Mouse (Mus musculus): ENCODE measurements around the gene Cd63. TPM values are rescaled to one million over a fixed set of nuclear protein-coding genes. Genes with fewer than 3 reads are reported as not detected.

Gene Cd63
- polyA plus RNA-seq, 1 experiment from 2014 or later, result 324 TPM

GRCm38 (mm10) chr10:128923013-128923691 is 22.4 kb downstream of the Cd63 start:
- ATAC-seq (replicated peaks; ENCODE audit: insufficient number of reproducible peaks, low FRiP score, low TSS enrichment, low read depth) (peak; percentile 92), DNase-seq (ENCODE audit: low spot score) (peak; percentile 91)
- no peaks in the 10 kb centered on the region for H3K27me3 ChIP-seq (ENCODE audit: control insufficient read depth, insufficient read depth, low read length)
- WGBS, result under 1% methylated on average over 42 of the region's 42 CpGs
- H3K9me3 ChIP-seq (replicated peaks; ENCODE audit: control insufficient read depth, low read length), result no peaks in the 10 kb centered on the region
- H3K4me3 ChIP-seq (ENCODE audit: low read depth, low read length), result peak overlapping the region; percentile 86
- H3K4me1 ChIP-seq (ENCODE audit: control insufficient read depth, insufficient read depth, low read length), result no peaks in the 10 kb centered on the region; the same call in 1 of the 2 replicates
- peak overlapping the region; percentile 69 for H3K4me2 ChIP-seq (ENCODE audit: low read depth, low read length)
- H3K9ac ChIP-seq (replicated peaks; ENCODE audit: low read length), result peak overlapping the region; percentile 73
- peak overlapping the region; percentile 54 for H3K27ac ChIP-seq (replicated peaks; ENCODE audit: low read depth, low read length)
- H3K36me3 ChIP-seq (replicated peaks; ENCODE audit: control insufficient read depth, insufficient read depth, low read depth, low read length), result no peaks in the 10 kb centered on the region; the same call in 1 of the 2 replicates

- Histone ChIP-seq H3K4me2 (ENCODE audit: low read depth, low read length) (peak within 1 kb of the TSS; percentile 69), H3K4me3 (ENCODE audit: low read depth, low read length) (peak within 1 kb of the TSS; percentile 86), H3K9me3 (replicated peaks; ENCODE audit: control insufficient read depth, low read length) (no peaks in the 10 kb centered on the region), H3K27ac (replicated peaks; ENCODE audit: low read depth, low read length) (peak within 1 kb of the TSS; percentile 54), H3K36me3 (replicated peaks; ENCODE audit: control insufficient read depth, insufficient read depth, low read depth, low read length) (no peaks in the 10 kb centered on the region), H3K4me1 (ENCODE audit: control insufficient read depth, insufficient read depth, low read length) (no peaks in the 10 kb centered on the region; the same call in 1 of the 2 replicates), H3K27me3 (ENCODE audit: control insufficient read depth, insufficient read depth, low read length) (no peaks in the 10 kb centered on the region; the same call in 1 of the 2 replicates), H3K9ac (replicated peaks; ENCODE audit: low read length) (peak within 1 kb of the TSS; percentile 73)
- 71% methylated on average over 9 of the region's 9 CpGs for WGBS
- ATAC-seq (replicated peaks; ENCODE audit: insufficient number of reproducible peaks, low FRiP score, low TSS enrichment, low read depth) (no peak), DNase-seq (ENCODE audit: low spot score) (no peak)
Measured at GRCm38 (mm10) chr10:128923935-128924334, 23.1 kb downstream of the Cd63 start, which contains the start of gene Bloc1s1. Bloc1s1 (minus strand) TSS chr10:128924035.

GRCm38 (mm10) chr10:128928356-128928755 is 27.6 kb downstream of the Cd63 start:
- Histone ChIP-seq H3K36me3 (replicated peaks; ENCODE audit: control insufficient read depth, insufficient read depth, low read depth, low read length) (no peaks in the 10 kb centered on the region), H3K4me1 (ENCODE audit: control insufficient read depth, insufficient read depth, low read length) (no peaks in the 10 kb centered on the region), H3K27ac (replicated peaks; ENCODE audit: low read depth, low read length) (no peak overlapping the region), H3K9me3 (replicated peaks; ENCODE audit: control insufficient read depth, low read length) (no peaks in the 10 kb centered on the region), H3K4me2 (ENCODE audit: low read depth, low read length) (no peak overlapping the region), H3K4me3 (ENCODE audit: low read depth, low read length) (no peak overlapping the region), H3K9ac (replicated peaks; ENCODE audit: low read length) (no peak overlapping the region), H3K27me3 (ENCODE audit: control insufficient read depth, insufficient read depth, low read length) (peaks cover 4% of the 10 kb centered on the region)
- ATAC-seq (replicated peaks; ENCODE audit: insufficient number of reproducible peaks, low FRiP score, low TSS enrichment, low read depth) (no peak), DNase-seq (ENCODE audit: low spot score) (no peak)
- WGBS, result 35% methylated on average over 4 of the region's 4 CpGs

- ATAC-seq (replicated peaks; ENCODE audit: insufficient number of reproducible peaks, low FRiP score, low TSS enrichment, low read depth), result no peak
- WGBS, result 72% methylated on average over 7 of the region's 7 CpGs
- no peak overlapping the region for H3K4me3 ChIP-seq (ENCODE audit: low read depth, low read length)
- no peak overlapping the region for H3K9ac ChIP-seq (replicated peaks; ENCODE audit: low read length)
- no peaks in the 10 kb centered on the region for H3K9me3 ChIP-seq (replicated peaks; ENCODE audit: control insufficient read depth, low read length)
- H3K27ac ChIP-seq (replicated peaks; ENCODE audit: low read depth, low read length), result no peak overlapping the region
- H3K36me3 ChIP-seq (replicated peaks; ENCODE audit: control insufficient read depth, insufficient read depth, low read depth, low read length), result no peaks in the 10 kb centered on the region
- H3K4me2 ChIP-seq (ENCODE audit: low read depth, low read length), result no peak overlapping the region
- peaks cover 18% of the 10 kb centered on the region for H3K27me3 ChIP-seq (ENCODE audit: control insufficient read depth, insufficient read depth, low read length)
- H3K4me1 ChIP-seq (ENCODE audit: control insufficient read depth, insufficient read depth, low read length), result no peaks in the 10 kb centered on the region; the same call in 1 of the 2 replicates
- no peak for DNase-seq (ENCODE audit: low spot score)
Measured at GRCm38 (mm10) chr10:128929638-128930378, 29.0 kb downstream of the Cd63 start.

- H3K27me3 ChIP-seq (ENCODE audit: control insufficient read depth, insufficient read depth, low read length), result peaks cover 26% of the 10 kb centered on the region
- ATAC-seq (replicated peaks; ENCODE audit: insufficient number of reproducible peaks, low FRiP score, low TSS enrichment, low read depth), result no peak
Measured at GRCm38 (mm10) chr10:128931441-128931840, 30.7 kb downstream of the Cd63 start.

GRCm38 (mm10) chr10:128933574-128933973 is 32.8 kb downstream of the Cd63 start, which contains the start of gene Itga7:
Itga7 (plus strand) TSS chr10:128933818.
- WGBS, result 2% methylated on average over 26 of the region's 26 CpGs
- H3K27me3 ChIP-seq (ENCODE audit: control insufficient read depth, insufficient read depth, low read length), result peaks cover 26% of the 10 kb centered on the region
- H3K4me1 ChIP-seq (ENCODE audit: control insufficient read depth, insufficient read depth, low read length), result no peaks in the 10 kb centered on the region; the same call in 1 of the 2 replicates

More at GRCm38 (mm10) chr10:128931441-128931840, 30.7 kb downstream of the Cd63 start:
- H3K4me2 ChIP-seq (ENCODE audit: low read depth, low read length), result no peak overlapping the region
- no peak overlapping the region for H3K27ac ChIP-seq (replicated peaks; ENCODE audit: low read depth, low read length)
- H3K9ac ChIP-seq (replicated peaks; ENCODE audit: low read length), result no peak overlapping the region
- DNase-seq (ENCODE audit: low spot score), result no peak
- no peaks in the 10 kb centered on the region for H3K9me3 ChIP-seq (replicated peaks; ENCODE audit: control insufficient read depth, low read length)
- no peaks in the 10 kb centered on the region; the same call in 1 of the 2 replicates for H3K4me1 ChIP-seq (ENCODE audit: control insufficient read depth, insufficient read depth, low read length)
- WGBS, result 65% methylated on average over 2 of the region's 2 CpGs
- no peak overlapping the region for H3K4me3 ChIP-seq (ENCODE audit: low read depth, low read length)
- H3K36me3 ChIP-seq (replicated peaks; ENCODE audit: control insufficient read depth, insufficient read depth, low read depth, low read length), result no peaks in the 10 kb centered on the region

GRCm38 (mm10) chr10:128933976-128934721 is 33.4 kb downstream of the Cd63 start:
- WGBS, result 3% methylated on average over 21 of the region's 21 CpGs

More at GRCm38 (mm10) chr10:128933574-128933973, 32.8 kb downstream of the Cd63 start, which contains the start of gene Itga7:
- no peaks in the 10 kb centered on the region for H3K9me3 ChIP-seq (replicated peaks; ENCODE audit: control insufficient read depth, low read length)
- DNase-seq (ENCODE audit: low spot score) (peak; percentile 68), ATAC-seq (replicated peaks; ENCODE audit: insufficient number of reproducible peaks, low FRiP score, low TSS enrichment, low read depth) (peak; percentile 72)
- peak within 1 kb of the TSS; percentile 13; the same call in 1 of the 2 replicates for H3K9ac ChIP-seq (replicated peaks; ENCODE audit: low read length)
- H3K27ac ChIP-seq (replicated peaks; ENCODE audit: low read depth, low read length), result no peak within 1 kb of the TSS
- peak within 1 kb of the TSS; percentile 39 for H3K4me3 ChIP-seq (ENCODE audit: low read depth, low read length)
- H3K4me2 ChIP-seq (ENCODE audit: low read depth, low read length), result peak within 1 kb of the TSS; percentile 69
- no peaks in the 10 kb centered on the region for H3K36me3 ChIP-seq (replicated peaks; ENCODE audit: control insufficient read depth, insufficient read depth, low read depth, low read length)

More at GRCm38 (mm10) chr10:128933976-128934721, 33.4 kb downstream of the Cd63 start:
- H3K4me2 ChIP-seq (ENCODE audit: low read depth, low read length), result peak overlapping the region; percentile 69
- DNase-seq (ENCODE audit: low spot score), result peak; percentile 17
- no peaks in the 10 kb centered on the region for H3K9me3 ChIP-seq (replicated peaks; ENCODE audit: control insufficient read depth, low read length)
- no peak for ATAC-seq (replicated peaks; ENCODE audit: insufficient number of reproducible peaks, low FRiP score, low TSS enrichment, low read depth)
- peak overlapping the region; percentile 39 for H3K4me3 ChIP-seq (ENCODE audit: low read depth, low read length)
- peaks cover 28% of the 10 kb centered on the region for H3K27me3 ChIP-seq (ENCODE audit: control insufficient read depth, insufficient read depth, low read length)
- peak overlapping the region; percentile 13; the same call in 1 of the 2 replicates for H3K9ac ChIP-seq (replicated peaks; ENCODE audit: low read length)
- no peaks in the 10 kb centered on the region; the same call in 1 of the 2 replicates for H3K4me1 ChIP-seq (ENCODE audit: control insufficient read depth, insufficient read depth, low read length)
- H3K36me3 ChIP-seq (replicated peaks; ENCODE audit: control insufficient read depth, insufficient read depth, low read depth, low read length), result no peaks in the 10 kb centered on the region
- no peak overlapping the region for H3K27ac ChIP-seq (replicated peaks; ENCODE audit: low read depth, low read length)

Measured in embryonic facial prominence, embryonic 11.5 days (tissue).